8 mouse cellular contexts compared by ENCODE assay signal in genomic region chr12:105031081-105032058, GRCm38 (mm10). TPM values are rescaled to one million over a fixed set of nuclear protein-coding genes. Genes with fewer than 3 reads are reported as not detected.
A peak's percentile ranks its signal among the peaks of the same experiment; 100 is the strongest.
DNase-seq lines count a peak whose midpoint lies in the region; ATAC-seq lines count a peak whose summit lies in the region.

No protein-coding gene starts in this region.

- peaks cover 24% of the 10 kb centered on the region for H3K36me3 ChIP-seq in kidney, embryonic 15.5 days
- peaks cover 18% of the 10 kb centered on the region for H3K36me3 ChIP-seq in limb, embryonic 15.5 days
- peaks cover 13% of the 10 kb centered on the region for H3K36me3 ChIP-seq in neural tube, embryonic 15.5 days

- no peak for ATAC-seq in kidney, embryonic 15.5 days (replicated peaks; ENCODE audit: low FRiP score)
- ATAC-seq in erythroid progenitor cell, adult 5-6 weeks (replicated peaks; ENCODE audit: low FRiP score, poor library complexity, severe bottlenecking): peak; percentile 6; the same call in 1 of the 2 replicates
- ATAC-seq in limb, embryonic 15.5 days (ENCODE audit: insufficient number of reproducible peaks, low FRiP score, low TSS enrichment, low read depth): no peak
- no peak for ATAC-seq in neural tube, embryonic 15.5 days (ENCODE audit: low FRiP score)

- no peaks in the 10 kb centered on the region for H3K9me3 ChIP-seq in kidney, embryonic 15.5 days (replicated peaks)
- no peaks in the 10 kb centered on the region for H3K9me3 ChIP-seq in limb, embryonic 15.5 days
- H3K9me3 ChIP-seq in neural tube, embryonic 15.5 days (replicated peaks): no peaks in the 10 kb centered on the region

- H3K27me3 ChIP-seq in kidney, embryonic 15.5 days: no peaks in the 10 kb centered on the region
- no peaks in the 10 kb centered on the region for H3K27me3 ChIP-seq in limb, embryonic 15.5 days
- H3K27me3 ChIP-seq in neural tube, embryonic 15.5 days (replicated peaks): no peaks in the 10 kb centered on the region

- peak overlapping the region; percentile 89 for H3K4me2 ChIP-seq in kidney, embryonic 15.5 days
- H3K4me2 ChIP-seq in limb, embryonic 15.5 days: peak overlapping the region; percentile 93
- peak overlapping the region; percentile 97 for H3K4me2 ChIP-seq in neural tube, embryonic 15.5 days

- peaks cover 40% of the 10 kb centered on the region for H3K4me1 ChIP-seq in kidney, embryonic 15.5 days
- H3K4me1 ChIP-seq in limb, embryonic 15.5 days: peaks cover 34% of the 10 kb centered on the region
- peaks cover 44% of the 10 kb centered on the region for H3K4me1 ChIP-seq in neural tube, embryonic 15.5 days

- peak overlapping the region; percentile 72 for H3K27ac ChIP-seq in kidney, embryonic 15.5 days
- peak overlapping the region; percentile 59 for H3K27ac ChIP-seq in limb, embryonic 15.5 days
- H3K27ac ChIP-seq in neural tube, embryonic 15.5 days (replicated peaks): peak overlapping the region; percentile 83

- DNase-seq in kidney, adult 8-10 months: no peak
- peak; percentile 58 for DNase-seq in MEL-GATA-1-ER (ENCODE audit: extremely low read depth, low read depth)
- no peak for DNase-seq in frontal cortex, postnatal 25 days (ENCODE audit: low spot score in 2 of 2)
- no peak for DNase-seq in natural killer cell, adult 2 months (ENCODE audit: low spot score in 2 of 2)

- 6% methylated on average over 37 of the region's 37 CpGs for WGBS in kidney, embryonic 15.5 days
- 7% methylated on average over 37 of the region's 37 CpGs for WGBS in limb, embryonic 15.5 days
- WGBS in neural tube, embryonic 15.5 days: 4% methylated on average over 37 of the region's 37 CpGs

- peak overlapping the region; percentile 84 for H3K4me3 ChIP-seq in kidney, embryonic 15.5 days (replicated peaks)
- H3K4me3 ChIP-seq in limb, embryonic 15.5 days: peak overlapping the region; percentile 89
- H3K4me3 ChIP-seq in neural tube, embryonic 15.5 days (replicated peaks): peak overlapping the region; percentile 92

- H3K9ac ChIP-seq in kidney, embryonic 15.5 days: peak overlapping the region; percentile 79
- H3K9ac ChIP-seq in limb, embryonic 15.5 days: peak overlapping the region; percentile 69
- H3K9ac ChIP-seq in neural tube, embryonic 15.5 days (replicated peaks): peak overlapping the region; percentile 79

RNA-seq across cellular contexts. Expression of gene Glrx5, which starts 1.1 kb away (rescaled TPM):
- polyA plus RNA-seq in kidney, embryonic 15.5 days (2015; fragmentation: Nextera tagmentation; extraction: Ambion mirVana): 159 and 184 TPM in 2 replicates
- total RNA-seq in erythroid progenitor cell, adult 5-6 weeks (2015; ENCODE audit: low replicate concordance): 285 and 316 TPM in 2 replicates
- 129 and 154 TPM in 2 replicates for total RNA-seq in erythroid progenitor cell, adult 5-6 weeks (2017; ENCODE audit: low replicate concordance)
- 129 and 134 TPM in 2 replicates for polyA plus RNA-seq in limb, embryonic 15.5 days (2015; fragmentation: Nextera tagmentation; extraction: Ambion mirVana)
- polyA plus RNA-seq in neural tube, embryonic 15.5 days (2015; fragmentation: Nextera tagmentation; extraction: Ambion mirVana): 174 and 186 TPM in 2 replicates

RNA-seq across cellular contexts. Expression of gene Syne3, which starts 21.8 kb away (rescaled TPM):
- 0.82 TPM in 2 replicates for polyA plus RNA-seq in kidney, embryonic 15.5 days (2015; fragmentation: Nextera tagmentation; extraction: Ambion mirVana)
- total RNA-seq in erythroid progenitor cell, adult 5-6 weeks (2015; ENCODE audit: low replicate concordance): 19.7 and 20.9 TPM in 2 replicates
- 29.5 and 46.1 TPM in 2 replicates for total RNA-seq in erythroid progenitor cell, adult 5-6 weeks (2017; ENCODE audit: low replicate concordance)
- 3.3 and 4.0 TPM in 2 replicates for polyA plus RNA-seq in limb, embryonic 15.5 days (2015; fragmentation: Nextera tagmentation; extraction: Ambion mirVana)
- 0.28 and 0.66 TPM in 2 replicates for polyA plus RNA-seq in neural tube, embryonic 15.5 days (2015; fragmentation: Nextera tagmentation; extraction: Ambion mirVana)
